Mouse (Mus musculus) hindbrain, embryonic 16.5 days (tissue): ENCODE results near the gene Ppp4r1. TPM values are rescaled to one million over a fixed set of nuclear protein-coding genes. Genes with fewer than 3 reads are reported as not detected.
A peak's percentile ranks its signal among the peaks of the same experiment; 100 is the strongest.

ENCODE experiments used
- ATAC-seq: fragments of 200-750 bp; cut with Nextera tagmentation; 2 replicates; pipeline ENCODE4 v1.8.0; 2017; ENCODE audit warnings: moderate TSS enrichment, moderate library complexity
- H3K27ac ChIP-seq: fragments of 300-500 bp; sonication (generic); 2 replicates; pipeline ENCODE4 v1.5.1; 2014; ENCODE audit warnings: low read depth, mild to moderate bottlenecking, control low read depth, low read length, moderate library complexity
- H3K27me3 ChIP-seq: fragments of 300-500 bp; sonication (generic); replicated peaks from 2 replicates; pipeline ENCODE4 v1.6.1; 2014; ENCODE audit warnings: low read length; ENCODE audit not compliant: control insufficient read depth, insufficient read depth
- H3K36me3 ChIP-seq: fragments of 300-500 bp; sonication (generic); 2 replicates; pipeline ENCODE4 v1.6.1; 2014; ENCODE audit warnings: mild to moderate bottlenecking, low read length, moderate library complexity, mixed read lengths; ENCODE audit not compliant: control insufficient read depth, insufficient read depth
- H3K4me1 ChIP-seq: fragments of 300-500 bp; sonication (generic); 2 replicates; pipeline ENCODE4 v1.6.1; 2014; ENCODE audit warnings: low read depth, low read length; ENCODE audit not compliant: control insufficient read depth, insufficient read depth
- H3K4me2 ChIP-seq: fragments of 300-500 bp; sonication (generic); 2 replicates; pipeline ENCODE4 v1.6.1; 2014; ENCODE audit warnings: mild to moderate bottlenecking, low read length, control low read depth, moderate library complexity
- H3K4me3 ChIP-seq: fragments of 300-500 bp; sonication (generic); 2 replicates; pipeline ENCODE4 v1.5.1; 2014; ENCODE audit warnings: mild to moderate bottlenecking, low read length, control low read depth, moderate library complexity
- H3K9ac ChIP-seq: fragments of 300-500 bp; sonication (generic); 2 replicates; pipeline ENCODE4 v1.6.1; 2014; ENCODE audit warnings: low read depth, mild to moderate bottlenecking, control low read depth, low read length, moderate library complexity
- H3K9me3 ChIP-seq: fragments of 300-500 bp; sonication (generic); 2 replicates; pipeline ENCODE4 v1.6.1; 2014; ENCODE audit warnings: mild to moderate bottlenecking, low read length, moderate library complexity; ENCODE audit not compliant: control insufficient read depth
- WGBS: fragments of 180-500 bp; shearing (Covaris S2); extraction: QIAGEN DNeasy Blood & Tissue Kit; methylation state at CpG from one replicate; pipeline ENCODE4 v1.1.7; 2014; 5-methylcytosine and 5-hydroxymethylcytosine counted together
- polyA plus RNA-seq: library from polyadenylated mRNA; unstranded; fragments of >200 nt; fragmentation: Nextera tagmentation; extraction: Ambion mirVana; gene quantifications from 2 replicates; pipeline ENCODE4 v1.2.1, GENCODE M21; 2015

Ppp4r1 gene
- polyA plus RNA-seq, 1 experiment from 2014 or later: 37.1 TPM

GRCm38 (mm10) chr17:65851749-65852148 lies 69.4 kb downstream of the Ppp4r1 start:
- no peak overlapping the region for H3K4me2 ChIP-seq
- peaks cover 7% of the 10 kb centered on the region for H3K4me1 ChIP-seq
- H3K9me3 ChIP-seq: no peaks in the 10 kb centered on the region
- H3K9ac ChIP-seq: no peak overlapping the region
- ATAC-seq: no peak
- peaks cover 29% of the 10 kb centered on the region for H3K36me3 ChIP-seq
- H3K27me3 ChIP-seq: no peaks in the 10 kb centered on the region
- WGBS: 90% methylated on average over 6 of the region's 6 CpGs
- no peak overlapping the region for H3K27ac ChIP-seq
- H3K4me3 ChIP-seq: no peak overlapping the region

DNA sequence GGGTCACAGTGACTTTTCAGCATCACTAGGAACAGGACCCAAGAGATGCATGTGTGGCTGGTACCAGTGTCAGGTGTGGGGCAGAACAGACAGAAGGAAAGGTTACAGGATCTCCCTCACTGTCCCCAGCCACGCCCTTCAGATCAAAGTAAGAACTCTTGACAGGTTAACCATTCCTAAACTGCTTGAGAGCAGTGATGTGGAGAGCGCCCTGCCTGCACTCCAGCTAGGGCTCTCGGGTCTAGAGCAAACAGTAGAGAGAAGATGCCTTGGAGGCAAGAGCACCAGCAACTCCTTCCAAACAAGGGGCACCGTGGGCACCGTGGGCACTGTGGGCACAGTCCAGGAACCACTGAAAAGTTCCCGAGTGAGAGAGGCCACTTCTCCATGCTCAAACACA lies 71.0 kb downstream of the Ppp4r1 start:
- Histone ChIP-seq H3K27ac (no peak overlapping the region), H3K27me3 (no peaks in the 10 kb centered on the region), H3K9me3 (no peaks in the 10 kb centered on the region), H3K4me2 (no peak overlapping the region), H3K4me3 (no peak overlapping the region), H3K4me1 (no peaks in the 10 kb centered on the region), H3K9ac (no peak overlapping the region), H3K36me3 (peaks cover 32% of the 10 kb centered on the region)
- 91% methylated on average over 6 of the region's 6 CpGs for WGBS
- ATAC-seq: no peak

GRCm38 (mm10) chr17:65854006-65854405 lies 71.6 kb downstream of the Ppp4r1 start:
- no peak for ATAC-seq
- Histone ChIP-seq H3K36me3 (peaks cover 27% of the 10 kb centered on the region), H3K4me2 (no peak overlapping the region), H3K27ac (no peak overlapping the region), H3K9me3 (no peaks in the 10 kb centered on the region), H3K4me1 (no peaks in the 10 kb centered on the region), H3K9ac (no peak overlapping the region), H3K4me3 (no peak overlapping the region), H3K27me3 (no peaks in the 10 kb centered on the region)
- 95% methylated on average over 4 of the region's 4 CpGs for WGBS

DNA sequence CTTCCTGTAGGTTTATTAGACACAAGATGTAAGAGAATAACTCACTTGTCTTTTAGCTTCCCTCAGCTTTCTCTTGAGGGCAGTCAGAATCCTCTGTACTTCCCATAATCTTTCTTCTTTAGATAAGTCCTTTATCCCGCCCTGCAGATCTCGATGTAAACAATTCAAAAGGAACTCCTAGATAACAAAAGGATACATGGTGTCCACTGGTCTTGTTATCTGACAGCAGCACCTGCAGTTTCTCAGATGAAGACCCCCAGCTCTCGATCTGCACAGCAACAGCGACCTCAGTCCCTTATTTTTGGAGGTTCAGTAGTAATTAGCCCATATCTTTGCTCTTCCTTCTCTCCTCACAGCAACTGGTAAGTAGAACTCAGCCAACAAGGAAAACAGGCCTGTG lies 75.2 kb downstream of the Ppp4r1 start:
- no peaks in the 10 kb centered on the region for H3K4me1 ChIP-seq
- no peak overlapping the region for H3K4me2 ChIP-seq
- no peak for ATAC-seq
- no peak overlapping the region for H3K4me3 ChIP-seq
- H3K9me3 ChIP-seq: no peaks in the 10 kb centered on the region
- H3K27ac ChIP-seq: no peak overlapping the region
- WGBS: 86% methylated on average over 4 of the region's 4 CpGs
- H3K9ac ChIP-seq: no peak overlapping the region
- no peaks in the 10 kb centered on the region for H3K27me3 ChIP-seq
- peaks cover 8% of the 10 kb centered on the region for H3K36me3 ChIP-seq

- 47% methylated on average over 4 of the region's 4 CpGs for WGBS
- H3K9me3 ChIP-seq: no peaks in the 10 kb centered on the region
- no peaks in the 10 kb centered on the region for H3K27me3 ChIP-seq
- H3K4me2 ChIP-seq: no peak overlapping the region
- peaks cover 7% of the 10 kb centered on the region; the same call in 1 of the 2 replicates for H3K36me3 ChIP-seq
- ATAC-seq: no peak
- H3K27ac ChIP-seq: no peak overlapping the region
- H3K9ac ChIP-seq: no peak overlapping the region
- no peaks in the 10 kb centered on the region for H3K4me1 ChIP-seq
- H3K4me3 ChIP-seq: no peak overlapping the region
These were observed 80.2 kb downstream of the Ppp4r1 start for GRCm38 (mm10) chr17:65862579-65862978.

GRCm38 (mm10) chr17:65863830-65864229 lies 81.5 kb downstream of the Ppp4r1 start:
- Histone ChIP-seq H3K27ac (no peak overlapping the region), H3K9me3 (no peaks in the 10 kb centered on the region), H3K4me2 (no peak overlapping the region), H3K9ac (no peak overlapping the region), H3K4me1 (no peaks in the 10 kb centered on the region), H3K27me3 (no peaks in the 10 kb centered on the region), H3K4me3 (no peak overlapping the region), H3K36me3 (peaks cover 7% of the 10 kb centered on the region; the same call in 1 of the 2 replicates)
- 96% methylated on average over 12 of the region's 12 CpGs for WGBS
- ATAC-seq: no peak

DNA sequence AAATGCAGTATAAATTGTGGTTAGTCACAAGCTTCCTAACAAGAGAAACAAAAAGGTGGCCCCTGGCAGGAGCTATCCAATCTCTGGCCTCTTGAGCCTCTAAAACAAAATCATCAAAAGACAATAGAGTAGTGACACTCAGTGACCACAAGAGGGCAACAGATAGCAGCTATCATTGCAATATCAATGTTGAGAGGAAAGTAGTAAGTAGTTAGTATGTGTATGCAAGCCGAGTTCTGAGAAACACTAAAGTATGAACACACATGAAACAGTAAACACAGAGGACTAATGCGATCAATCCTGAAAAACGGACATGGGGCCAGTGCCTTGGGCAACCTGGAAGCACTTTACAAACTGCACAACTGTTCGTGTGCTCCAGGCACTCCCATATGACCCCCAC lies 82.4 kb downstream of the Ppp4r1 start:
- Histone ChIP-seq H3K9ac (no peak overlapping the region), H3K4me1 (no peaks in the 10 kb centered on the region), H3K4me2 (no peak overlapping the region), H3K27ac (no peak overlapping the region), H3K27me3 (no peaks in the 10 kb centered on the region), H3K4me3 (no peak overlapping the region), H3K36me3 (peaks cover 4% of the 10 kb centered on the region; the same call in 1 of the 2 replicates), H3K9me3 (no peaks in the 10 kb centered on the region)
- ATAC-seq: 0 out of 2 replicates have a peak, but pooled peaks have one; percentile 21
- WGBS: 36% methylated on average over 4 of the region's 4 CpGs

- H3K36me3 ChIP-seq: peaks cover 4% of the 10 kb centered on the region; the same call in 1 of the 2 replicates
- H3K4me2 ChIP-seq: no peak overlapping the region
- H3K9ac ChIP-seq: no peak overlapping the region
- H3K27me3 ChIP-seq: no peaks in the 10 kb centered on the region
- H3K27ac ChIP-seq: no peak overlapping the region
- no peak for ATAC-seq
- no peak overlapping the region for H3K4me3 ChIP-seq
- H3K9me3 ChIP-seq: no peaks in the 10 kb centered on the region
- no peaks in the 10 kb centered on the region for H3K4me1 ChIP-seq
These were observed 82.9 kb downstream of the Ppp4r1 start for GRCm38 (mm10) chr17:65865265-65865664.

- H3K4me2 ChIP-seq: no peak overlapping the region
- no peaks in the 10 kb centered on the region for H3K27me3 ChIP-seq
- H3K9ac ChIP-seq: no peak overlapping the region
- no peaks in the 10 kb centered on the region for H3K9me3 ChIP-seq
- H3K27ac ChIP-seq: no peak overlapping the region
- no peaks in the 10 kb centered on the region for H3K4me1 ChIP-seq
- 85% methylated on average over 3 of the region's 3 CpGs for WGBS
- peaks cover 4% of the 10 kb centered on the region; the same call in 1 of the 2 replicates for H3K36me3 ChIP-seq
- ATAC-seq: no peak
- no peak overlapping the region for H3K4me3 ChIP-seq
These were observed 83.8 kb downstream of the Ppp4r1 start for GRCm38 (mm10) chr17:65866201-65866600.

- Histone ChIP-seq H3K4me2 (no peak overlapping the region), H3K27me3 (no peaks in the 10 kb centered on the region), H3K9me3 (no peaks in the 10 kb centered on the region), H3K27ac (no peak overlapping the region), H3K9ac (no peak overlapping the region), H3K4me1 (peaks cover 9% of the 10 kb centered on the region), H3K4me3 (no peak overlapping the region), H3K36me3 (peaks cover 4% of the 10 kb centered on the region; the same call in 1 of the 2 replicates)
- ATAC-seq: no peak
- WGBS: 87% methylated on average over 5 of the region's 5 CpGs
These were observed 85.6 kb downstream of the Ppp4r1 start for GRCm38 (mm10) chr17:65867996-65868395.
